Mouse (Mus musculus): ENCODE results near the gene Hspa12b. TPM values are rescaled to one million over a fixed set of nuclear protein-coding genes. Genes with fewer than 3 reads are reported as not detected.
A peak's percentile ranks its signal among the peaks of the same experiment; 100 is the strongest.

The Hspa12b gene
- total and polyA plus RNA-seq, 2 experiments from 2014 or later = 3.3 to 11.2 TPM

- Histone ChIP-seq H3K9ac (replicated peaks; ENCODE audit: low read length) (no peak overlapping the region; the same call in 1 of the 2 replicates), H3K4me3 (ENCODE audit: low read length) (peak overlapping the region; percentile 3; the same call in 1 of the 2 replicates), H3K27ac (no peak overlapping the region), H3K9me3 (ENCODE audit: low read length) (no peaks in the 10 kb centered on the region), H3K4me1 (ENCODE audit: insufficient read depth, low read length) (peaks cover 7% of the 10 kb centered on the region), H3K4me2 (ENCODE audit: low read depth, low read length) (peak overlapping the region; percentile 16), H3K27me3 (ENCODE audit: insufficient read depth, low read length) (0 out of 2 replicates have a peak, but pooled peaks cover 8% of the 10 kb centered on the region), H3K36me3 (ENCODE audit: insufficient read depth, low read length) (no peaks in the 10 kb centered on the region)
- DNase-seq (ENCODE audit: low spot score) (no peak), ATAC-seq (no peak)
- no peak for TF ChIP-seq CTCF (IDR thresholded peaks at IDR 0.05; ENCODE audit: low read depth)
- 19% methylated on average over 43 of the region's 43 CpGs for WGBS
These were observed 44.5 kb downstream of the Hspa12b start for GRCm38 (mm10) chr2:131171401-131172104.

GRCm38 (mm10) chr2:131172322-131172721, 45.2 kb downstream of the Hspa12b start:
- H3K4me3 ChIP-seq (ENCODE audit: low read length) = no peak overlapping the region
- peaks cover 15% of the 10 kb centered on the region for H3K4me1 ChIP-seq (ENCODE audit: insufficient read depth, low read length)
- H3K4me2 ChIP-seq (ENCODE audit: low read depth, low read length) = no peak overlapping the region
- H3K9ac ChIP-seq (replicated peaks; ENCODE audit: low read length) = no peak overlapping the region
- H3K36me3 ChIP-seq (ENCODE audit: insufficient read depth, low read length) = no peaks in the 10 kb centered on the region
- H3K27ac ChIP-seq = no peak overlapping the region
- DNase-seq (ENCODE audit: low spot score) (no peak), ATAC-seq (no peak)
- WGBS = 69% methylated on average over 9 of the region's 9 CpGs
- TF ChIP-seq CTCF (IDR thresholded peaks at IDR 0.05; ENCODE audit: low read depth) = no peak
- H3K27me3 ChIP-seq (ENCODE audit: insufficient read depth, low read length) = 0 out of 2 replicates have a peak, but pooled peaks cover 8% of the 10 kb centered on the region
- H3K9me3 ChIP-seq (ENCODE audit: low read length) = no peaks in the 10 kb centered on the region

- peak overlapping the region; percentile 25; the same call in 1 of the 2 replicates for H3K9ac ChIP-seq (replicated peaks; ENCODE audit: low read length)
- H3K4me2 ChIP-seq (ENCODE audit: low read depth, low read length) = peak overlapping the region; percentile 93
- no peaks in the 10 kb centered on the region for H3K36me3 ChIP-seq (ENCODE audit: insufficient read depth, low read length)
- peak; percentile 94 for DNase-seq (ENCODE audit: low spot score)
- H3K27me3 ChIP-seq (ENCODE audit: insufficient read depth, low read length) = 0 out of 2 replicates have a peak, but pooled peaks cover 8% of the 10 kb centered on the region
- WGBS = 5% methylated on average over 11 of the region's 11 CpGs
- ATAC-seq = peak; percentile 61
- peaks cover 34% of the 10 kb centered on the region for H3K4me1 ChIP-seq (ENCODE audit: insufficient read depth, low read length)
- no peaks in the 10 kb centered on the region for H3K9me3 ChIP-seq (ENCODE audit: low read length)
- H3K27ac ChIP-seq = no peak overlapping the region
- TF ChIP-seq CTCF (IDR thresholded peaks at IDR 0.05; ENCODE audit: low read depth) = no peak
- peak overlapping the region; percentile 48 for H3K4me3 ChIP-seq (ENCODE audit: low read length)
These were observed 47.6 kb downstream of the Hspa12b start for GRCm38 (mm10) chr2:131174700-131175099.

DNA sequence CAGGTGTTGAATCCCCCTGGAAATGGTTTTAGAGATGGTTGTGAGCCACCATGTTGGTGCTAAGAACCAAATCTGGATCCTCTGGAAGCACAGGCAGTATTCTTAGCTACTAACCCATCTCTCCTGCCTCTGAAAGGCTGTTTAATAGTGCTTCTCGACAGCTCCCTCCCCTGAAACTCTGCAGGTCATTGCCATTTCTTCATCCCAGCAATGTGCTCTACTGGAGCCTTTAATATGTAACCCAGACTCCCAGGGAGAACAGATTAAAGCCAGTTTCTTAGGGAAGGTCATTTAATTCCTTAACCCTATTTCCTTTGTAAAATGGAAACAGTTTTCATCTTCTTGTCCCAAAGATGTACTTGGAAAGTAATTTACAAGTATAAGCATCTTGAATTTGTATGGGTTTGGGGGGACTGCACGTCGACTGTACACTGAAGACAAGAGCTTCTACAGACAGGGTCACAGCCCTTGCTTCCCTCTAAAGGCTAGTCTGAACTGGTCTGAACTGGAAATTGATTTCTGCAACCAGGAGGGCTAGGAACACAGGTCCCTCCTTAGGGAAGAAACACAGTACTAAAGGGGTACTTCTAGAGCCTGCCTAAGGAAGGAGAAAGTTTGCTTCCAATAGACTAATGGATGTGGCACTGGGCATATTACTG, 48.3 kb downstream of the Hspa12b start:
- no peak for TF ChIP-seq CTCF (IDR thresholded peaks at IDR 0.05; ENCODE audit: low read depth)
- peaks cover 34% of the 10 kb centered on the region for H3K4me1 ChIP-seq (ENCODE audit: insufficient read depth, low read length)
- 69% methylated on average over 3 of the region's 3 CpGs for WGBS

DNA sequence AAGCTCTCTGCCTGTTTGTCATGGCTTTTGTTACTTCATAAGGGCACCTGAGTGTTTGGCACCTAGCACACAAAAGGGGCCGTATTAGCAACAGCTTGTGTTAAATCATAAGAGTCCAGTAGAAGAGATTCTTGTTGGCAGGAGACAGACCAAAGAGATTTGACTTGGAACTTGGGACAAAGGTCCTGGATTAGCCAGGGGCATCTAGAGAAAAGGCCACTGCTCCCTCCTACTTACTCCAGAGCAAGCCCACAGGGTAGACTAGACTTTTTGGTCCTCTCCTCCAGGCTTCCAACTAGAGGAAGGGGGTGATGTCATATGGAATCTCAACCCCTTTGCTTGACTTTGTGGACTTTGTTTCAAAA, 48.8 kb downstream of the Hspa12b start:
- Histone ChIP-seq H3K9ac (replicated peaks; ENCODE audit: low read length) (no peak overlapping the region), H3K4me3 (ENCODE audit: low read length) (no peak overlapping the region), H3K27me3 (ENCODE audit: insufficient read depth, low read length) (0 out of 2 replicates have a peak, but pooled peaks cover 8% of the 10 kb centered on the region), H3K36me3 (ENCODE audit: insufficient read depth, low read length) (no peaks in the 10 kb centered on the region), H3K27ac (no peak overlapping the region), H3K4me2 (ENCODE audit: low read depth, low read length) (no peak overlapping the region), H3K4me1 (ENCODE audit: insufficient read depth, low read length) (peaks cover 34% of the 10 kb centered on the region), H3K9me3 (ENCODE audit: low read length) (no peaks in the 10 kb centered on the region)
- WGBS = 72% methylated on average over 1 of the region's 1 CpGs
- DNase-seq (ENCODE audit: low spot score) (no peak), ATAC-seq (no peak)
- TF ChIP-seq CTCF (IDR thresholded peaks at IDR 0.05; ENCODE audit: low read depth) = no peak

More for the DNA sequence above, 48.3 kb downstream of the Hspa12b start:
- Histone ChIP-seq H3K27me3 (ENCODE audit: insufficient read depth, low read length) (0 out of 2 replicates have a peak, but pooled peaks cover 8% of the 10 kb centered on the region), H3K27ac (no peak overlapping the region), H3K9me3 (ENCODE audit: low read length) (no peaks in the 10 kb centered on the region), H3K4me2 (ENCODE audit: low read depth, low read length) (no peak overlapping the region), H3K4me3 (ENCODE audit: low read length) (no peak overlapping the region), H3K9ac (replicated peaks; ENCODE audit: low read length) (no peak overlapping the region), H3K36me3 (ENCODE audit: insufficient read depth, low read length) (no peaks in the 10 kb centered on the region)
- no peak for ATAC-seq
- DNase-seq (ENCODE audit: low spot score) = no peak

DNA sequence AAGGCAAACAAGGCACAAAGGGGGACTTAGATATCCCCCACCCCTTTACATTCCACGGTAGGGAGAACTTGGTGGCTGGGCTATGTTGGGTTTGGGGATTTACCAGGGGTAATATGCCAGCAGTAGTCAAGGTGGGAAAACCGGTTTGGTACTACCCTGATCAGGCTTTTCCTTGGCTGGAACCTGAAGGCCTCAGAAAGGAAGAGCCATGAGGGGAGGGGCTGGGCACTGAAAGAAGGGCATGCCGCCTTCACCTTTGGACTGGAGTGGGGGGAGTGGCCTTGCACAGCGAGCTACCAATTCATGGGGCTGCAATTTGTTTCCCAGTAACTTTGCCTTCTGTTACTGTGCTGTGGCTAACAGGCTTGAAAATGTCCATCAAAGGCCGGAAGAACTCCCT, 49.4 kb downstream of the Hspa12b start:
- H3K36me3 ChIP-seq (ENCODE audit: insufficient read depth, low read length) = no peaks in the 10 kb centered on the region
- H3K9me3 ChIP-seq (ENCODE audit: low read length) = no peaks in the 10 kb centered on the region
- peaks cover 34% of the 10 kb centered on the region for H3K4me1 ChIP-seq (ENCODE audit: insufficient read depth, low read length)
- DNase-seq (ENCODE audit: low spot score) (no peak), ATAC-seq (no peak)
- peak overlapping the region; percentile 91; the same call in 1 of the 2 replicates for H3K4me2 ChIP-seq (ENCODE audit: low read depth, low read length)
- H3K27ac ChIP-seq = no peak overlapping the region
- H3K9ac ChIP-seq (replicated peaks; ENCODE audit: low read length) = no peak overlapping the region
- no peak for TF ChIP-seq CTCF (IDR thresholded peaks at IDR 0.05; ENCODE audit: low read depth)
- H3K27me3 ChIP-seq (ENCODE audit: insufficient read depth, low read length) = 0 out of 2 replicates have a peak, but pooled peaks cover 8% of the 10 kb centered on the region
- H3K4me3 ChIP-seq (ENCODE audit: low read length) = no peak overlapping the region
- 53% methylated on average over 5 of the region's 5 CpGs for WGBS

Data from hindbrain, postnatal 0 days (tissue).